Mouse (Mus musculus) thymus, postnatal 36 days (tissue): ENCODE data around the gene Nampt.
"Not testable (repeated sequence)": the region's sequence is repeated elsewhere in the genome, so short reads cannot be mapped to it uniquely, and the experiment has no call there.

ENCODE experiments used
- DNase-seq, 2 experiments: peaks; one replicate each; pipeline ENCODE4 v3.0.0; 2022; ENCODE audit warnings: mixed read lengths in 2 of 2

The Nampt gene

GRCm38 (mm10) chr12:32846325-32846724 is 27.0 kb downstream of the Nampt start:
- DNase-seq, result no peak

DNA sequence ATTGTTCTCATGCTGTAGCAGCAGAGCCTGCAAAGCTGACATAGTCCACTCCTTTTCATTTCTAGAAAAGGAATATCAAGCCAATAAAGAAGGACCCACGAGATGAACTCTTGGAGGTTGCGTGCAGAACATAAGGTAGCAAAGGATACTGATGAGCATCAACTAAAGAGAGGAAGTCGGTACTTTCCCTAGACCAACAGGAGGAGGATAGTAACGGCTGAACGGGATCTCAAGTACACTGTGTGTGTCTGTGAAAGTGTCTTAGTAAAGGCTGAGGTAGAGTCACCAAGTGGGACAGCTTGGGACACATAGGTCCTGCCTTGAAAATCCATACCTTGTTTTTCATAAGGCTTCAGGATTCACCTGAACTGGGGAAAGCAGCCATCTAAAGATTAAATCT is 34.4 kb downstream of the Nampt start:
- no peak for DNase-seq

- DNase-seq, result no peak
Measured at GRCm38 (mm10) chr12:32854866-32855265, 35.5 kb downstream of the Nampt start.

DNA sequence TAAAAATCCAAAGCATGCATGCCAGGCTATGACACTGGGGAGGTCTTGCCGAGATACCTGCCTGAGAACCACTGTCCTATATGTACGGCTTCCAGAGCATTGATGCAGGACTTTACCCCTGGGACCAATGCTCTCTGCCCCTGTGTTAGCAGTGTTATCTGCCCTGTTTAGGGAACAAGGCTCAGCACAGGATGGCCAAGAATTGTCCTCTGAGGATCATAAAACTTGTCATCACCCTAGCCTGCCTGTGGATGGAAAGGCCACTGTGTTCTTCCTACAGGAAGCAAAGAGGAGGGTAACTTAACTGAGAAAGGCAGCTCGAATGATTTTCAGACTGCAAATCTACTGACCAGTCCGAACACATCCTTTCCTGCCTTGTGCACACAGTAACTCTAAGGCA is 36.1 kb downstream of the Nampt start:
- no peak for DNase-seq

DNA sequence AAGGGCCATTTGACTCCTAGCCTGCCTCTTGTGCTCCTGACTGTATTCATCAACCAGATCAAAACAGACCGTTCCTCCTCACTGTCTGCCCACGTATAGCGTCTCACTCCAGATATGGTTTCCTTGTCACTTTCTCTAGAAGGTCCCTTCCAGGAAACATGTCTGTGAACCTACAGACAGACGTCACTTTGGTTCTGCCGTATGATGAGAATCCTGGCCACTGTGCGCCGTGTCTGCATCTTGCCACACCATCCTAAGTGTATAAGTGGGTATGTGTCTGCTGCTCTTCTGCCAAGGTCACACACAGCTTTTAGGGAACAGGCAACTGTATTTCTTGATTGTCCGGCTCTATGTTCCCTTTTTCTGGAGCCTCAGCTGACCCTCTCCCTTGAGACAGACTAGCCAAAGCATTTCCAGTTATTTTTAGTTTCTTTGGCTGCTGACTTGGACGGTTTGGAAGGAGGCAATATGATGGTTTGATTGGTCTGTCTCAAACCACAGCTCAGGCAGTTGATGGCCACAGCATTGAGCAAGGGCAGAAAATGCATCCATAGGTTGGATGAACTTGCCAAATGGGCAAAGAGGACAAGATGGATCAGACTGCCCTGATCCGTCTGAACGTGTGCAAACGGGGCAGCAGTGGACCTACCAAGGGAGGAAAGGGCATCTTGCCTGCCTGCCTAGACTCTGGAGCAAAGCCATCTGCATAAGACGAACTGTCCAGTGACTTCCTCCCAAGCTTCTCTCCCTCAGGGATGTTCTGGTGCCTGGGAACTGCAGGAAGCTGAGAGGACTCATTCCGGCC is 37.6 kb downstream of the Nampt start:
- DNase-seq, result no peak

- no peak for DNase-seq
Measured at GRCm38 (mm10) chr12:32858444-32858843, 39.1 kb downstream of the Nampt start.

- DNase-seq, result no peak
Measured at GRCm38 (mm10) chr12:32860820-32861219, 41.5 kb downstream of the Nampt start.

- DNase-seq, result no peak
Measured at GRCm38 (mm10) chr12:32870815-32871214, 51.5 kb downstream of the Nampt start.

DNA sequence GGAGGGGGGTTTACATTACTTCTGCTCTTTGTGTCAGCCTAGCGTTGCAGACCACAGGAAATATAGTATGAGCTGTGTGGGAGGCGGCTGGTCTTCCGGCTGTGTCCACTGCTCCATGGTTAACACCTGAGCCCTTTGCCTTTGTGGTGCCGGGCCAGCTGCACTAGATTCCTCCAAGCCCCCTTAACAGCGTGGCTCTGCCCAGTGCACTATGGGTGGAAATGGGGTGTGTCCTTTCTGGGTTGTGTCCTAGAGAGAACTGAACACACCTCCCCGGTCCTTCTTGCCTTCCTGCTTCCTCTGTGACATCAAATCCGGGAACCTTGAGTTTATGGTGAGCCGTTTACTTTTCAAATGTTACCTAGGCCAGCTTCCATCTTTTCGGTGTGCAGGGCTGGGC is 58.2 kb downstream of the Nampt start:
- no peak for DNase-seq

- DNase-seq, result no peak
Measured at GRCm38 (mm10) chr12:32877964-32878571, 58.7 kb downstream of the Nampt start.

- DNase-seq, result no peak
Measured at GRCm38 (mm10) chr12:32879371-32879770, 60.0 kb downstream of the Nampt start.

- no peak for DNase-seq
Measured at GRCm38 (mm10) chr12:32884356-32884755, 65.0 kb downstream of the Nampt start.

GRCm38 (mm10) chr12:32885041-32885440 is 65.7 kb downstream of the Nampt start:
- DNase-seq, result no peak

- DNase-seq, result no peak
Measured at GRCm38 (mm10) chr12:32886353-32886752, 67.0 kb downstream of the Nampt start.

DNA sequence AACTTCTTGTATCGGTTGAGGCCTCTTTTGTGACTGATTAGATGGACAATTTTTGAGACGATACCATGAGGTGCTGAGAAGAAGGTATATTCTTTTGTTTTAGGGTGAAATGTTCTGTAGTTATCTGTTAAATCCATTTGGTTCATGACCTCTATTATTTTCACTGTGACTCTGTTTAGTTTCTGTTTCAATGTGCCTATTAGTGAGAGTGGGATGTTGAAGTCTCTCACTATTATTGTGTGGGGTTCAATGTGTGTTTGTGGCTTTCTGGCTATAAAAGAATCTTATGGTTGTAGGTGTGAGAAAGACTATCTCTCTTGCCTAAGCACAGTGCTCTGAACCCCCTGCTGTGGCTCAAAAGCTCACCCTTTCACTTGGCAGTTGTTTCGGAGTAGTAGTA is 68.9 kb downstream of the Nampt start:
- no peak for DNase-seq

GRCm38 (mm10) chr12:32889846-32890245 is 70.5 kb downstream of the Nampt start:
- DNase-seq, result no peak

DNA sequence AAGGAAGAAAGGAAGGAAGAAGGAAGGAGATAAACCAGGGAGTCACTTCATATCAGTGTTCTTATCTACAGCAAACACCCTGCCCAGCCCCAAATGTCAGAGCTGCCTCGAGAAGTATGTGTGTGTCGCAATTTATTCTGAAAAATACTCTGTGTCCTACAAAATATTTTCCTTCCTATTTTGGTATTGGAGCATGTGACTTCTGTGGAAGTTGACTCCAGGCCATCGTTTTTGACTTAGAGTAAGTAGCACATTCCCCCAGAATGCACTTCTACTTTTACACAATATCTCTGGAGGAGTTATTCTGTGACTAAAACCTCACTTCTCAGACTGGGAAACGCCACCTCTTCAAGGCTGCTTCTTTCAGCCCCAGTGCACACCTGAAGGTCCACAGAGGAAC is 71.1 kb downstream of the Nampt start:
- DNase-seq, result no peak

DNA sequence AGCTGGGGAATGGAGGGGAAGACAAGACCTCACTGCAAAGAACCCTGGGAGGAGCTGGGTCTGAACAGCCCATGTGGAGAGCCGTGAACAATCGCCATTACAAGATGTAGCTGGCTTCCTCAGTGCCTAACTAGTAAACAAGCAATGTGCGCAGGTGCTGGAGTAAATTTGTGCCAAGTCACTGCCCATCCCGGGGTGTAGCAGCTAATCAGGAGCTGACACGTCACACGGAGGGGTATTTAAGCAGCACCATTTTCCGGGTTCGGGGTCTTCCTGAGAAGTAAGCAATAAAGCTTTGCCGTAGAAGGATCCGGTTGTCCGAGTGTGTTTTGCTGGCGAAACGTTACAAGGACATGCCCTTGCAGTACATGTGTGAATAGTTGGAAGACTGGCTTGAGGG is 71.9 kb downstream of the Nampt start:
- DNase-seq, result not testable (repeated sequence)

DNA sequence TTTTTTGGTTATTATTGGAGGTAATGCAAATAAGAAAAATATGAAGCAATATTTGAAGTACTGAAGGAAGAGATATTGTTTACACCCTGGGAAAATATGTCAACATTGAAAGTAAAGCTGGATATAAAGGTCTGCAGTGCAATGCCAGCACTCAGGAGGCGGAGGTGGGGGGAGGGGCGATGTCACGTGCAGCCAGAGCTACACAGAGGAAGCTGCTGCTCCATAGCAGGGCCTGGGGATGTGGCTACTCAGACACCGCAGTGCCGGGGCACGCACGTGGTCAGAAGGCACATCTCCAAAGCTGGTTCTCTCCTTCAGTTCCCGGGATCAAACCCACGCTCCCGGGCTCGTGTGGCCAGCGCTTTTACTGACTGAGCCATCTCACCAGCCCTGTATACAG is 73.9 kb downstream of the Nampt start:
- DNase-seq, result peak; percentile 71 to 79

DNA sequence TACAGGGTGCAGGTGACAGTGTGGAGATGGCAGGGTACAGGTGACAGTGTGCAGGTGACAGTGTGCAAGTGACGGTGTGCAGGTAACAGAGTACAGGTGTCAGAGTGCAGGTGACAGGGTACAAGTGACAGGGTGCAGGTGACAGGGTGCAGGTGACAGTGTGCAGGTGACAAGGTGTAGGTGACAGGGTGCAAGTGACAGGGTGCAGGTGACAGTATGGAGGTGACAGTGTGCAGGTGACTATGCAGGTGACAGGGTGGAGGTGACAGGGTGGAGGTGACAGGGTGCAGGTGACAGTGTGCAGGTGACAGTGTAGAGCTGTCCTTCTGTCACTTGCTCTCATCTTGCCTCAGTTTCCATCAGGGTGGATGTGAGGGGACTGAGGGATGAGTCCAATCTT is 76.5 kb downstream of the Nampt start:
- DNase-seq, result no peak

DNA sequence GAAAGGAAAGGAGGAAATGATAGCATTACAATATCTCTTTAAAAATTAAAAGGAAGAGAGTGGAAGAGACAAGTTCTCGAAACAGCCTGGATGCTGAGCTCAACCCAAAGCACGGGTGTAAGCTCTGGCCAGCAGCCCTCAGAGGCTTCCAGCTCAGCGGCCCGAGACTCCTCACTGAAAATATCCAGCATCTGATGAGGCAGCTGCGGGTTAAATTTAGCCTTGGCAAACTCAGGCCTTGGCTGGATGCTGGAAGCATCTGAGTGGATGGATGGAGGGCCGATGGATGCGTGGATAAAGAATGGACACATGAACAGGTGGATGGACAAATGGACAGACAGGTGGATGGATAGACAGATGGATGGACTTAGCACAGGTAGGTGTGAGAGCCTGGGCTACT is 77.2 kb downstream of the Nampt start:
- no peak for DNase-seq

DNA sequence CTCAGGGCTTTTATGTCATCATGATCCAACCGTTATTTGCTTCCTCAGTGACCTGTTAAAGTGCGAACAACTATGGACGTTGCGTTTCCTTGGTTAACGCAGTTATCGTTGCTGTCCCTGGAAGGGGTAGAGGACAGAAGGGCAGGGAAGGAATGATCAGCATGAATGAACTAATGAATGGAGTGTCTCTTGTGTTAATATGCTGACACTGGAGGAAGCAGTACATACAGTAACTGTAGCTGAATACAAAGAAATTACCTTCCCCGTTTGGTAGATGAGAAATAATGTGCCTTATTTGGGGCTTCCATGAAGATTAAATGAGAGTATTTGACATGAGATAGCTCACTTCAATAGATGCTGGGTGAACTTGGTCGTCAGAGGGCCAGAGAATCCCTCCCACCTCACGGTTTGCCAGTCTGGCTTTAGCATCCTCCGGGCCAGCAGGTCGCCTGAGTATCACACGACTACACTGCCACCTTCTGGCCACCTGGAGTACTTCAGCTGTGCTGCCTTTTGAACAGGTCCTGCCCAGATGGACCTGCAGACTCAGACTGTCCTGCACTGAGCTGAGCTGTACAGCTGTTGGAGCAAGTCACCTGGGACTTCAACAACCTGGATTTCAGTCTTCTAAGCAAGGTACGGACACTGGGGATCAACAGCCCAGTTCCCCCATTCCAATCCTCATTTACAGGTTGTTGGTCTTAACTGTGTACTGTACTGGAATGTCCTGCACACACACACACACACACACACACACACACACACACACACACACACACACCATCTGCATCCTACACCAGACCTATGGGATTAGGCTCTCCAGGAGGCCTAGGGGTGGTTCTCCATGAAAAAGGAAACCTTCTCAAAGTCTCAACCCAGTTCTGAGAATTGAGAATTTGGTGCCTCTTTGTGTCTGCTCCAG is 78.1 kb downstream of the Nampt start:
- DNase-seq, result peak; percentile 81 to 85

- no peak for DNase-seq
Measured at GRCm38 (mm10) chr12:32901005-32901404, 81.7 kb downstream of the Nampt start.
